Mouse (Mus musculus) heart, adult 2 months (tissue): ENCODE data around the gene Rab7b. TPM values are rescaled to one million over a fixed set of nuclear protein-coding genes. Genes with fewer than 3 reads are reported as not detected.

ENCODE experiments used
- DNase-seq, 2 experiments: peaks; one replicate each; pipeline ENCODE4 v3.0.0; 2021
- H3K27ac ChIP-seq: fragments of 200-600 bp; 2 replicates; pipeline ENCODE4 v1.8.1; 2022
- H3K27me3 ChIP-seq: fragments of 200-500 bp; 2 replicates; pipeline ENCODE4 v1.6.1; 2012; ENCODE audit warnings: mild to moderate bottlenecking, low read length, inconsistent platforms, mixed read lengths; ENCODE audit not compliant: control insufficient read depth, insufficient read depth
- H3K36me3 ChIP-seq: fragments of 200-500 bp; 2 replicates; pipeline ENCODE4 v1.6.1; 2012; ENCODE audit warnings: low read length, inconsistent platforms; ENCODE audit not compliant: control insufficient read depth, insufficient read depth
- H3K4me1 ChIP-seq: fragments of 200-500 bp; 2 replicates; pipeline ENCODE4 v1.6.1; 2011; ENCODE audit warnings: low read length; ENCODE audit not compliant: control insufficient read depth, insufficient read depth
- H3K4me3 ChIP-seq: fragments of 200-600 bp; 2 replicates; pipeline ENCODE4 v1.8.1; 2022
- H3K79me2 ChIP-seq: fragments of 200-500 bp; replicated peaks from 2 replicates; pipeline ENCODE4 v1.6.1; 2012; ENCODE audit warnings: mild to moderate bottlenecking, inconsistent platforms, low read length, moderate library complexity, mixed read lengths; ENCODE audit not compliant: control insufficient read depth, insufficient read depth
- H3K9ac ChIP-seq: fragments of 200-500 bp; 2 replicates; pipeline ENCODE4 v1.6.1; 2012; ENCODE audit warnings: low read depth, mild to moderate bottlenecking, control low read depth, inconsistent platforms, low read length, mixed read lengths
- CTCF ChIP-seq: fragments of 200-600 bp; IDR thresholded peaks from 2 replicates; pipeline ENCODE4 v1.8.1; 2022; ENCODE audit warnings: antibody characterized with exemption, mild to moderate bottlenecking, moderate library complexity
- EP300 ChIP-seq: fragments of 200-500 bp; IDR thresholded peaks from 2 replicates; pipeline ENCODE4 v1.6.1; 2011; ENCODE audit warnings: low read depth, low read length, control low read depth; ENCODE audit not compliant: insufficient read depth
- POLR2A ChIP-seq: fragments of 200-500 bp; IDR thresholded peaks from 2 replicates; pipeline ENCODE4 v1.6.1; 2011; ENCODE audit warnings: mild to moderate bottlenecking, low read depth, low read length, control low read depth; ENCODE audit not compliant: insufficient read depth
- WGBS: fragments of 180-500 bp; shearing (Covaris S2); methylation state at CpG from one replicate; pipeline ENCODE4 v1.1.7; 2018; 5-methylcytosine and 5-hydroxymethylcytosine counted together
- intact Hi-C: fragments of 180-260 bp; cut with DNase I; formaldehyde crosslinking; loops from one replicate; pipeline ENCODE4 v1.15.1; 2025
- polyA plus RNA-seq: library from polyadenylated mRNA; depleted of rRNA; stranded (reverse); fragments of >200 nt; gene quantifications from 2 replicates; pipeline ENCODE4 v1.2.3, GENCODE M21; 2012
- total RNA-seq, 2 experiments: library from RNA; stranded (reverse); gene quantifications; 2 replicates each; pipeline ENCODE4 v1.2.3; 2021

Gene Rab7b
- total and polyA plus RNA-seq, 3 experiments = 3.0 to 3.7 (median 3.5) TPM

DNA sequence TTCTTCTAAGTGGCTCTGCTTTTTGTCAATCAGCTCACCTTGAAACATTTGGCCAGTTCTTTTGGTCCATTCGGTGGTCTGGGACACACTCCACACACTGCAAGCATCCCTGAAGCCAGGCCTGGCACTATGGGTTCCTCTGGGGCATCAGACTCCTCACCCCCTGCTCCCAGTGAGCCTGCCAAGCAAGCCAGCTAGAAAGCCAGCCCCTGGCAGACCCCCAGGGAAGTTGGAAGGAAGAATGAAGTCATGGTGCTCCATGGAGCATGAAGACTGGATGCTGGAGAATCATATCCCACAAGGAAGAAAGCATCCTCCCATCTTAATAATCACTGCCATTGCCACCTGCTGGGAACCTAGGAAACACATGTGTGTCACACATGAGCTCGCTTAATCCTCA is 60.1 kb downstream of the Rab7b start:
- no peaks in the 10 kb centered on the region for H3K79me2 ChIP-seq
- intact Hi-C loops = no loop called here
- WGBS = 87% methylated on average over 2 of the region's 2 CpGs
- H3K36me3 ChIP-seq = no peaks in the 10 kb centered on the region
- no peak for DNase-seq
- peaks cover 3% of the 10 kb centered on the region for H3K4me1 ChIP-seq
- H3K9ac ChIP-seq = no peak overlapping the region
- no peak overlapping the region for H3K4me3 ChIP-seq
- TF ChIP-seq POLR2A (no peak), CTCF (no peak), EP300 (no peak)
- no peak overlapping the region for H3K27ac ChIP-seq
- no peaks in the 10 kb centered on the region for H3K27me3 ChIP-seq

DNA sequence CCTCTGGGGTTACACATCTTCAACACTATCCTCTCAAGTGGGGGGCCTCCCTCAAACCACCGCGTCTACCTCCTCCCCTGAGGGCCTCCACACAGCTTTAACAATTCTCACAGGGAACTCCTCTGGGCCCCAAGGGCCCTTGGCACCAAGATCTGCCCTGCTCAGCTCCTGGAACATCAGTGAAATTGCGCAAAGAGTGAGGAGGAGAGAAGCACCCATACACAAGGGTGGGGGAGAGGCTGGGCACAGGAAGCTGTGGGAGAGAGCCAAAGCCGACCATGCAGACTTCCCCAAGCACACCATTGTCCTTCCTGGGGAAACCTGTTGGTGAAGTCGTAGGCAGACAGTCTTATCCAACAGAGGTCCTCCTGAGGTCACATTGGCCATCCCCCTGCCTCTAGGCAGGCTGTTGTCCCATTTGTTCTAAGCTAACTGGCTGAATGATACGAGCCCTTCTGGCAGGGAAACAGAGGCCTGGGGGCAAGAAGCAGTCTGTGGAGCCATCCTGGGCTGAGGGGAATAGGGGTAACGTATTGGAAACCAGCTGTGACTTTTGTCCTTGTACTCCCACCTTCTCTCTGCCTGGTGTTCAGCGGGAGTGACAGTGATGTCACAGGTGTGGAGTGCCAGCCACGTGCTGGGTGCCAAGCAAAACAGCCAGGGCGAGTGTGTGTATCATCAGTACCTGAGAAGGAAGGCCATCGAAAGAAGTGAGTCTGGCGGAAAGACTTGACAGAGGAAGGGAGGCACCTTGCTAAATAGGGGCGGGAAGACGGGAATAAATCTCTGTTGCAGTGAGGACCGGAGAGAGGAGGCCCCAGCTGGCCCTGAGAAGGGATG is 61.4 kb downstream of the Rab7b start:
- no peak overlapping the region for H3K27ac ChIP-seq
- no peak for DNase-seq
- H3K4me3 ChIP-seq = no peak overlapping the region
- H3K79me2 ChIP-seq = no peaks in the 10 kb centered on the region
- H3K9ac ChIP-seq = no peak overlapping the region
- no peaks in the 10 kb centered on the region for H3K27me3 ChIP-seq
- no peak for TF ChIP-seq POLR2A
- no peak for TF ChIP-seq CTCF
- TF ChIP-seq EP300 = no peak
- H3K36me3 ChIP-seq = no peaks in the 10 kb centered on the region
- WGBS = 79% methylated on average over 15 of the region's 15 CpGs
- peaks cover 6% of the 10 kb centered on the region for H3K4me1 ChIP-seq
- intact Hi-C loops = no loop called here

DNA sequence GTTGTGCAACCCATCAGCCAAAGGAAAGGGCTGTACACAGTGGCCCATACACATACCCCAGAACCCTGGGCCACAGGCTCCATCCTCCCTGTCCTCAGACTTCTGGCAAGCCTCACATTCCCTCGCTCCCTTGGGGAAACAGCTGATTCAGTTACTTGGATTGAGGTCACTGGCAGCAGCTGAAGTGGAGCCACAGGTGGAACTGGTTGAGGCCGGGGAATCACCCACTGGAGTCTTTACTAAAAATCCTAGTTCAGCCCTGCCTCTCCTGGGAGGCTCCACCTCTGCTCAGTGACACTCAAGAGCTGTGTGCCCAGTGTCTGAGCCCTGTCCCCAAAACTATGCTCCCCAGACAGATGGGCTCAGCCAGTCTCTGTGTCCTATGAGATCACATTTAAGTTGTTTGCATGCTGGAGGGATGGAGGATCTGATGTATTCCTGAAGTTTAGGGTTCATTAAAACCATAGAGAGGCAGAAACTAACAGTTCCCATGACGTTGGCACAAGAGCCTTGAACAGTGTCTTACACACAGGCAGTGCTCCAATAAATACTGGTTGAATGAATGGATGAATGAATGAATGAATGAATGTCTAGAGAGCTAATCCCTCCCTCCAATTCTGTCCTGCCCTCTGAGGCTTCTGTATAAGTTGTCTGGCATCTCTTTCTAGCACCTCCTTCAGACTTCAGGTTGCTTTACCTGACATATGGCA is 62.8 kb downstream of the Rab7b start:
- TF ChIP-seq POLR2A (no peak), CTCF (no peak), EP300 (no peak)
- H3K4me1 ChIP-seq = peaks cover 6% of the 10 kb centered on the region
- H3K79me2 ChIP-seq = no peaks in the 10 kb centered on the region
- no peaks in the 10 kb centered on the region for H3K27me3 ChIP-seq
- H3K9ac ChIP-seq = no peak overlapping the region
- H3K27ac ChIP-seq = no peak overlapping the region
- H3K36me3 ChIP-seq = no peaks in the 10 kb centered on the region
- H3K4me3 ChIP-seq = no peak overlapping the region
- 55% methylated on average over 3 of the region's 3 CpGs for WGBS
- peak in 1 of 2 experiments; percentile 40 for DNase-seq
- intact Hi-C loops = no loop called here

DNA sequence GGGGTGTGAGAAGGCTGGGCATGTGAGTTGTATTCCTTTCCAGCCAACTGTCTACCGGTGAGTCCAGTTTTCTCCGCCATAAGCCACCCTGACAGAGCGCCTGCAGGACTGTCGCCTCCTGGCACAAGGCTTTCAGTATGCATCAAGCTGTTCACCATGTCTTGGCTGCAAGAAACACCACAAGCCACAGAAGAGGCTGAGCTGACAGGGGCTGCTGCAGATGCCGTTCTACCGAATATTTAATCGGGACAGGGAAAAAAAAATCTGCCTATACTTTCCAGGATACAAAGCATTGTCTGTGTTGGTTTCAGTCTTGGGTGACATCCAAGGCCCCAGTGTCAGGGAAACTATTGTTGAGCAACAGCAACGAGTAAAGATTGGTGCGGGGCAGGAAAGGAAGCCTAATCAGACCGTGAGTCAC is 63.4 kb downstream of the Rab7b start:
- H3K27ac ChIP-seq = no peak overlapping the region
- no peak for DNase-seq
- intact Hi-C loops = no loop called here

DNA sequence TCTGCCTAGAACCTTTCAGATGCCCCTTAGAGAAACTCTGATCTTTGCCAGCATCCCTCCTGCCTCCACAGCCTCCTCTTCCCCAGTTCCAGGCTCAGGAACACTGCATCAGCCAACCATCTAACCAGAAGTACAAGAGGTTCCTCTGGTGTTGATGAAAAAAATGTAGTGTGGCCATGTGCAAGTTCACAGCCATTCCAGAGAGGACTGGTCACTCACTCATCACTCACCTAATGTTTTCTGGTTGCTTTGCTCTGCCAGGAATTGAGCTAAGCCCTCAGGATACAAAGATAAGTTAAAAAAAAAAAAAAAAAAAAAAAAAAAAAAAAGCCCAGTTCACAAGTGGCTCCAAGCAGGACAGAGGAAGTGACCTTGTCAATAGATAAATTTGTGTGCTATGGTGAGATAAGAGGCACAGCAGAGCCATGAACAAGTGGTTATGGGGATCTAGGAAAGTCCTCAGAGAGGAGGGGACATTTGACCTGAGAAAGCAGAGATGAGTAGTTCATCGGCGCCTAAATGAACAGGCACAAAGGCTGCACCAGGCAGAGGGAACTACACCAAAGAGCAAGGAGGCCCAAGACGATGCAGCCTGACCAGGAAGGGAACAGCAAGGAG is 65.8 kb downstream of the Rab7b start:
- H3K9ac ChIP-seq = no peak overlapping the region

More for the DNA sequence above, 63.4 kb downstream of the Rab7b start:
- Histone ChIP-seq H3K27me3 (no peaks in the 10 kb centered on the region), H3K79me2 (no peaks in the 10 kb centered on the region), H3K4me3 (no peak overlapping the region), H3K4me1 (peaks cover 6% of the 10 kb centered on the region), H3K36me3 (no peaks in the 10 kb centered on the region), H3K9ac (no peak overlapping the region)
- TF ChIP-seq CTCF (no peak), EP300 (no peak), POLR2A (no peak)
- whole genome bisulfite sequencing = 37% methylated on average over 10 of the region's 10 CpGs

More for the DNA sequence above, 65.8 kb downstream of the Rab7b start:
- TF ChIP-seq EP300 (no peak), POLR2A (no peak), CTCF (no peak)
- DNase-seq = no peak
- intact Hi-C loops = no loop called here
- WGBS = 17% methylated on average over 3 of the region's 3 CpGs
- peak overlapping the region; percentile 31; the same call in 1 of the 2 replicates for H3K27ac ChIP-seq
- no peak overlapping the region for H3K4me3 ChIP-seq
- H3K79me2 ChIP-seq = no peaks in the 10 kb centered on the region
- H3K27me3 ChIP-seq = no peaks in the 10 kb centered on the region
- peaks cover 6% of the 10 kb centered on the region for H3K4me1 ChIP-seq
- no peaks in the 10 kb centered on the region for H3K36me3 ChIP-seq
